Mouse (Mus musculus) midbrain, embryonic 12.5 days (tissue): ENCODE results near the gene Rtcb. TPM values are rescaled to one million over a fixed set of nuclear protein-coding genes. Genes with fewer than 3 reads are reported as not detected.

Experiments
- ATAC-seq: fragments of 200-750 bp; cut with Nextera tagmentation; 2 replicates; pipeline ENCODE4 v1.8.0; 2017; ENCODE audit warnings: low read depth, moderate TSS enrichment, moderate library complexity; ENCODE audit not compliant: low FRiP score
- H3K27ac ChIP-seq: fragments of 300-500 bp; sonication (generic); replicated peaks from 2 replicates; pipeline ENCODE4 v1.5.1; 2016; ENCODE audit warnings: mild to moderate bottlenecking
- H3K27me3 ChIP-seq: fragments of 300-500 bp; sonication (generic); 2 replicates; pipeline ENCODE4 v1.6.1; 2016; ENCODE audit warnings: mild to moderate bottlenecking
- H3K36me3 ChIP-seq: fragments of 300-500 bp; sonication (generic); 2 replicates; pipeline ENCODE4 v1.6.1; 2016
- H3K4me1 ChIP-seq: fragments of 300-500 bp; sonication (generic); 2 replicates; pipeline ENCODE4 v1.6.1; 2016
- H3K4me2 ChIP-seq: fragments of 300-500 bp; sonication (generic); replicated peaks from 2 replicates; pipeline ENCODE4 v1.6.1; 2016; ENCODE audit warnings: mild to moderate bottlenecking, moderate library complexity
- H3K4me3 ChIP-seq: fragments of 300-500 bp; sonication (generic); 2 replicates; pipeline ENCODE4 v1.5.1; 2016; ENCODE audit warnings: mild to moderate bottlenecking
- H3K9ac ChIP-seq: fragments of 300-500 bp; sonication (generic); replicated peaks from 2 replicates; pipeline ENCODE4 v1.6.1; 2016; ENCODE audit warnings: mild to moderate bottlenecking, moderate library complexity
- H3K9me3 ChIP-seq: fragments of 300-500 bp; sonication (generic); 2 replicates; pipeline ENCODE4 v1.6.1; 2016; ENCODE audit warnings: mild to moderate bottlenecking
- WGBS: fragments of 180-500 bp; shearing (Covaris S2); methylation state at CpG from one replicate; pipeline ENCODE4 v1.1.7; 2016; 5-methylcytosine and 5-hydroxymethylcytosine counted together
- polyA plus RNA-seq: library from polyadenylated mRNA; unstranded; fragments of >200 nt; fragmentation: Nextera tagmentation; extraction: Ambion mirVana; gene quantifications from 2 replicates; pipeline ENCODE4 v1.2.1, GENCODE M21; 2016

Rtcb gene
- polyA plus RNA-seq, 1 experiment from 2014 or later: 190 TPM

DNA sequence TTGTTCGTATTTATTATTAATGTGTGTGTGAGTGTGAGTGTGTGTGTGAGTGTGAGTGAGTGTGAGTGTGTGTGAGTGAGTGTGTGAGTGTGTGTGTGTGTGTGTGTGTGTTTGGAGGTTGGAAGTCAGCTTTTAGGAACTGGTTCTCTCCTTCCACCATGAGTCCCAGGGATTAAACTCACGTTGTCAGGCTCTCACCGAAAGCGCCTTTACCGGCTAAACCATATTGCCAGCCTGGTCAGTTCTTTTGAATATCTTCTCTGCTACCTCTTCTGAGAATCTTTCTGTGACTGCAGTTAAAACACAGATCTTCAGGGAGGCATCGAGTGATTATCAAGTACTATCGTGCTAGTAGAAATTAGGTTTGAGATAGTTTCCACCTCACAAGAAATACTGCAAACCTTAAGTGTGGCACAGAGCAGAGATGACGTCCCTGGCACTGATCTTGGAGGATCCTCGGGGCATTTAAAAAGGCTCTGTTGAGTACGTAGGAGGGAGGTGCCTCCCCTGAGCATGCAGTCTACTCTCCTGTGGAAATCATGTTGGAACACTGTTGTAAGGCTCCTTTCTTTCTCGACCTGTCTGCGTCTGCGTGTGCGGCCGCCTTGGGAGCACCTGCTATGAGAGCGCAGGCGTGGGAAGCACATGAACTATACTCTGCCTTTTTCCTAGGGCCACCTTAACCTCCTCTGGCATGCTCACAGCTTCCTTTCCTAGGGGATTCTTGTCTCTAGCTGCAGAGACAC is 10.0 kb upstream of the Rtcb start:
- no peak for ATAC-seq
- H3K36me3 ChIP-seq: no peaks in the 10 kb centered on the region
- H3K9ac ChIP-seq: no peak overlapping the region
- H3K9me3 ChIP-seq: no peaks in the 10 kb centered on the region
- no peak overlapping the region for H3K27ac ChIP-seq
- WGBS: 65% methylated on average over 17 of the region's 17 CpGs
- H3K4me1 ChIP-seq: no peaks in the 10 kb centered on the region
- H3K4me2 ChIP-seq: no peak overlapping the region
- H3K27me3 ChIP-seq: no peaks in the 10 kb centered on the region
- no peak overlapping the region for H3K4me3 ChIP-seq

DNA sequence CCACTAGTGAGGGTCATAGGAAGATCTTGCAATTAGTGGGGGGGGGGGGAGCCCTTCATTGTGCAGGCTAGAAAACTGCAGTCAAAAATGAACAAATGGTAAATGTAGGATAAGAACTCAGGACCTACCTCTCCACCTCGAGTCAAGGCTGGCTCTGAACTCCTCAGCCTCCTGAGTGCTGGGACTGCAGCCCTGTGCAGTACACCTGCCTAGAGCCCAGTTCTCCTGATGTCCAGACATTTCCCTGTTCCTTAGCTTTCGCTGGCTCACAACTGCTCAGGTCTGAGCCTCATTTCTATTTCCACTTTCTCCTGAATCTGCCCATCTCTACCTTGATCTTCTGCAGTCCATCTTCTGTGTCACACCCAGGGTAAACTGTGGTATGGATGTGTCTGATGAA is 8.9 kb upstream of the Rtcb start:
- no peak for ATAC-seq

GRCm38 (mm10) chr10:85964316-85964715 is 6.7 kb upstream of the Rtcb start:
- no peak overlapping the region for H3K27ac ChIP-seq

More for the DNA sequence above, 8.9 kb upstream of the Rtcb start:
- Histone ChIP-seq H3K4me1 (no peaks in the 10 kb centered on the region), H3K9ac (no peak overlapping the region), H3K27me3 (no peaks in the 10 kb centered on the region), H3K36me3 (no peaks in the 10 kb centered on the region), H3K4me2 (no peak overlapping the region), H3K4me3 (no peak overlapping the region), H3K27ac (no peak overlapping the region), H3K9me3 (no peaks in the 10 kb centered on the region)
- 49% methylated on average over 2 of the region's 2 CpGs for WGBS

DNA sequence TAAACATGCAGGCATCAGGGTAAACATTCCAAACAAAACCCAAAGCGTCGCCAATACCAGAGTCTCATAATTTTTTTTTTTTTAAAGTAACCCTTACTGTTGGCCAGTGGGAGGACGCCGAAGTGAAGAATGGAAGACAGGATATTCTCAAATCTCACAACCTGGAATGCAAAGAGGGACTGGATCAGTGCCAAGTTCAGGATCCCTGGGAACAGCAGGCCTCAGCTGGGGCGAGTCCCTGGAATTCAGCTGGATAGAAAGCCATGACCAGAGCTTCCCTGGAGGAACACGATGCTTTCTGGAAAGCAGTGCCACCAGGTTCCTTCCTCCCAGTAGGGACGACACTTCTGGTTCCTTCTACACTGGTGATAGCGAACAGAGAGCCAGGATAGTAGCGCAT is 5.3 kb upstream of the Rtcb start:
- ATAC-seq: no peak
- Histone ChIP-seq H3K27me3 (no peaks in the 10 kb centered on the region; the same call in 1 of the 2 replicates), H3K4me3 (no peak overlapping the region), H3K36me3 (no peaks in the 10 kb centered on the region), H3K4me2 (no peak overlapping the region), H3K9me3 (no peaks in the 10 kb centered on the region), H3K4me1 (no peaks in the 10 kb centered on the region), H3K27ac (no peak overlapping the region), H3K9ac (no peak overlapping the region)
- WGBS: 74% methylated on average over 9 of the region's 9 CpGs

More at GRCm38 (mm10) chr10:85964316-85964715, 6.7 kb upstream of the Rtcb start:
- 85% methylated on average over 7 of the region's 7 CpGs for WGBS
- no peak overlapping the region for H3K9ac ChIP-seq
- H3K9me3 ChIP-seq: no peaks in the 10 kb centered on the region
- no peak overlapping the region for H3K4me2 ChIP-seq
- no peaks in the 10 kb centered on the region for H3K4me1 ChIP-seq
- ATAC-seq: no peak
- H3K4me3 ChIP-seq: no peak overlapping the region
- H3K27me3 ChIP-seq: no peaks in the 10 kb centered on the region; the same call in 1 of the 2 replicates
- no peaks in the 10 kb centered on the region for H3K36me3 ChIP-seq

DNA sequence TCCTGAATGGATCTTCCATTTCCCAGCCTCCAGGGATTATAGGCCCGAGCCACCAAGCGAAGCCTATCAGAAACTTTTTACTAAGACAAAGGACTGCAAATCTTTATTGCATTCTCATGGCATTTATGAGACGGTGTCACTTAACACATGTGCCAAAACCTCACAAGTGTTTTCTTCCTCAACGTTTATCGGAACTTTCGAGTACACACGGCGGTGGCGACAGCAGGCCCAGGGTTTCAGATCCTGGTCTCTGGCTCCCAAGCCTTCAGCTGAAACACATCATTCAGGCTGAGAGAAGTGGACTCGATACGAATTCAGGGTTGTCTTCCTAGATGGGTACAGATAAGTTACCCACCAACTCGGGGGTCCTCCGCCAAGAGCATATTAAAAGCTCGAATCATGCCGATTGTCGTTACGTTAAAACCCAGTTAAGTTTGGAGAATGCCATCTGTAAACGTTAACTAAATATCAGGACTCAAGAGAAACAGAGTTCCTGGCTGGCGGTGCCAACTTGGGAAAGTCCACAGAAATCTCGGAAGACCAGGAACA is 678 bp downstream of the Rtcb start:
- Histone ChIP-seq H3K9ac (peak overlapping the region; percentile 93), H3K4me1 (peaks cover 8% of the 10 kb centered on the region), H3K4me2 (peak overlapping the region; percentile 80), H3K9me3 (no peaks in the 10 kb centered on the region), H3K27ac (peak overlapping the region; percentile 65; the same call in 1 of the 2 replicates), H3K27me3 (no peaks in the 10 kb centered on the region; the same call in 1 of the 2 replicates), H3K4me3 (peak overlapping the region; percentile 87), H3K36me3 (peaks cover 30% of the 10 kb centered on the region)
- 6% methylated on average over 20 of the region's 20 CpGs for WGBS
- peak; percentile 10; the same call in 1 of the 2 replicates for ATAC-seq

DNA sequence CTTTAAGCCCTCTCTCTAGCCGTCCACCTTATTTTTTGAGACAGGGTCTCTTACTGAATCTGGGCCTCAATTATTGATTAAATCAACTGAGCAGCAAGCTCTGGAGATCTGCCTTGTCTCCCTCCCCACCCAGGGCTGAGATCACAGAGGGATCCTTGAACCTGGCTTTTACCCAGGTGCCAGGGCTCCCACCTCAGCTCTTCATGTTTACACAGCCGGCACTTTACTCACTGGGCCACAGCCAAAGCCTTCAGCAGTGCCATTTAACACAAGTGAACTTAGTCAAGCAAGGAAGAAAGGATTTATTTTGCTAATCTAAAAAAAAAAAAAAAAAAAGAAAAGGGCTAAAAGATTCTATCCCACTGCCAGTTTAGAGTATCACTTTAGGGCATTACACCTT is 3.2 kb downstream of the Rtcb start:
- Histone ChIP-seq H3K36me3 (peaks cover 48% of the 10 kb centered on the region), H3K27ac (no peak overlapping the region), H3K9me3 (no peaks in the 10 kb centered on the region), H3K4me1 (peaks cover 8% of the 10 kb centered on the region), H3K4me3 (no peak overlapping the region), H3K4me2 (no peak overlapping the region), H3K9ac (no peak overlapping the region), H3K27me3 (no peaks in the 10 kb centered on the region)
- no peak for ATAC-seq
- 94% methylated on average over 2 of the region's 2 CpGs for WGBS

DNA sequence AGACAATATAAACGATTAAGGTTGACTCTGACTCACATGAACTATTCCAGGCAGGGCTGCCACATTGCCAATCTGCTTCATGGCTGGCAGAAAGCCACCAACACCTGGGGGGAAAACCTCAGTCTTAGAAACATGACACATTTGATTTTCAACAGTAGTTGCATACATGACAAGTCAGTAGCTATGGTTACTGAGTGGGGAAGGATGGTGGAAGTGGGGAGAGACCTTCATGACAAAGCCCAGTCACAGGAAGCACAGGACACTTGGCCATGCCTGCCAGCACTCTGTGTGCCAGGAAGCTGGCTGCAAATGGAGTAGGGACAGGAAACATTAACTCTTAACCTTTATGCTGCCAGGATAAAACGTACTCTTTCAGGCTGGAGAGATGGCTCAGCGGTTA is 4.2 kb downstream of the Rtcb start:
- Histone ChIP-seq H3K27me3 (no peaks in the 10 kb centered on the region), H3K4me2 (no peak overlapping the region), H3K9ac (no peak overlapping the region), H3K36me3 (peaks cover 59% of the 10 kb centered on the region), H3K4me3 (no peak overlapping the region), H3K9me3 (no peaks in the 10 kb centered on the region), H3K4me1 (peaks cover 8% of the 10 kb centered on the region), H3K27ac (no peak overlapping the region)
- ATAC-seq: no peak
- WGBS: 86% methylated on average over 3 of the region's 3 CpGs

GRCm38 (mm10) chr10:85951765-85952443 is 5.7 kb downstream of the Rtcb start:
- no peaks in the 10 kb centered on the region for H3K27me3 ChIP-seq
- no peak overlapping the region for H3K4me3 ChIP-seq
- no peaks in the 10 kb centered on the region for H3K9me3 ChIP-seq
- peaks cover 7% of the 10 kb centered on the region for H3K4me1 ChIP-seq
- H3K36me3 ChIP-seq: peaks cover 69% of the 10 kb centered on the region
- H3K27ac ChIP-seq: no peak overlapping the region
- no peak overlapping the region for H3K4me2 ChIP-seq
- H3K9ac ChIP-seq: no peak overlapping the region
- WGBS: 88% methylated on average over 6 of the region's 6 CpGs
- no peak for ATAC-seq

GRCm38 (mm10) chr10:85948483-85949196 is 9.0 kb downstream of the Rtcb start:
- no peaks in the 10 kb centered on the region for H3K9me3 ChIP-seq
- peaks cover 87% of the 10 kb centered on the region for H3K36me3 ChIP-seq
- H3K4me3 ChIP-seq: no peak overlapping the region
- H3K4me2 ChIP-seq: no peak overlapping the region
- H3K4me1 ChIP-seq: no peaks in the 10 kb centered on the region
- no peak for ATAC-seq
- H3K9ac ChIP-seq: no peak overlapping the region
- H3K27ac ChIP-seq: no peak overlapping the region
- no peaks in the 10 kb centered on the region for H3K27me3 ChIP-seq
- 88% methylated on average over 8 of the region's 8 CpGs for WGBS

- 93% methylated on average over 6 of the region's 6 CpGs for WGBS
- Histone ChIP-seq H3K9ac (no peak overlapping the region), H3K36me3 (peaks cover 59% of the 10 kb centered on the region), H3K4me1 (no peaks in the 10 kb centered on the region), H3K4me3 (no peak overlapping the region), H3K9me3 (no peaks in the 10 kb centered on the region), H3K4me2 (no peak overlapping the region), H3K27me3 (no peaks in the 10 kb centered on the region), H3K27ac (no peak overlapping the region)
- ATAC-seq: no peak
Observed at GRCm38 (mm10) chr10:85936280-85936965, 21.2 kb downstream of the Rtcb start.

DNA sequence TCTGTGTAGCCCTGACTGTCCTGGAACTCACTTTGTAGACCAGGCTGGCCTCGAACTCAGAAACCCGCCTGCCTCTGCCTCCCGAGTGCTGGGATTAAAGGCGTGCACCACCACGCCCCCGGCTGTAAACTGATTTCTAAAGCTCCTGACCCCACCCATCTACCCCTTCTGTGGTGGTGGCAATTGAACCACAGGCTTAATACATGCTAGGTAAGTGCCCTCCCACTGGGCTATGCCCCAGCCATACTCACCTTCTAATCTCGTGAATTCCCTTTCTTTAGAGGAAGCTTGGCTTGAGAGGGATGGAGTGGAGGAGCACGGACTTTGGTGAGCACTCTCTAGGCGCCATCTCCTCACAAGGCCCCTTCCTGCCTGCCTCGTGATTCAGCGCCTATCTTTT is 27.7 kb downstream of the Rtcb start:
- Histone ChIP-seq H3K27ac (no peak overlapping the region), H3K27me3 (peaks cover 22% of the 10 kb centered on the region), H3K36me3 (no peaks in the 10 kb centered on the region), H3K4me2 (no peak overlapping the region), H3K9me3 (no peaks in the 10 kb centered on the region), H3K4me3 (no peak overlapping the region), H3K9ac (no peak overlapping the region), H3K4me1 (peaks cover 18% of the 10 kb centered on the region)
- ATAC-seq: no peak
- 89% methylated on average over 11 of the region's 11 CpGs for WGBS
